Mouse (Mus musculus) kidney, adult 2 months (tissue): ENCODE results near the gene Thra. TPM values are rescaled to one million over a fixed set of nuclear protein-coding genes. Genes with fewer than 3 reads are reported as not detected.

Experiments used
- DNase-seq: peaks from one replicate; pipeline ENCODE4 v3.0.0; 2021
- H3K27ac ChIP-seq: fragments of 200-500 bp; 2 replicates; pipeline ENCODE4 v1.5.1; 2012; ENCODE audit warnings: low read depth, low read length, control low read depth, inconsistent platforms; ENCODE audit not compliant: insufficient read depth
- H3K27me3 ChIP-seq: fragments of 200-500 bp; replicated peaks from 2 replicates; pipeline ENCODE4 v1.6.1; 2012; ENCODE audit warnings: mild to moderate bottlenecking, moderate library complexity, low read length, inconsistent platforms; ENCODE audit not compliant: control insufficient read depth, insufficient read depth
- H3K36me3 ChIP-seq: fragments of 200-500 bp; 2 replicates; pipeline ENCODE4 v1.6.1; 2012; ENCODE audit warnings: mild to moderate bottlenecking, moderate library complexity, low read length, inconsistent platforms; ENCODE audit not compliant: control insufficient read depth, insufficient read depth
- H3K4me1 ChIP-seq: fragments of 200-500 bp; 2 replicates; pipeline ENCODE4 v1.6.1; 2011; ENCODE audit warnings: low read length; ENCODE audit not compliant: control insufficient read depth, insufficient read depth
- H3K4me3 ChIP-seq: fragments of 200-500 bp; 2 replicates; pipeline ENCODE4 v1.5.1; 2011; ENCODE audit warnings: mild to moderate bottlenecking, low read depth, low read length, control low read depth; ENCODE audit not compliant: insufficient read depth
- CTCF ChIP-seq: fragments of 200-500 bp; conservative IDR thresholded peaks from 2 replicates; pipeline ENCODE4 v1.5.1; 2011; ENCODE audit warnings: low read depth, mild to moderate bottlenecking, control low read depth, low read length, moderate library complexity, mixed read lengths; ENCODE audit not compliant: insufficient read depth, insufficient read length
- POLR2A ChIP-seq: fragments of 200-500 bp; IDR thresholded peaks from one replicate; pipeline ENCODE4 v1.6.1; 2011; ENCODE audit warnings: low read depth, low read length, control low read depth
- WGBS: fragments of 180-500 bp; shearing (Covaris S2); methylation state at CpG from one replicate; pipeline ENCODE4 v1.1.7; 2018; 5-methylcytosine and 5-hydroxymethylcytosine counted together
- polyA plus RNA-seq: library from polyadenylated mRNA; depleted of rRNA; stranded (reverse); fragments of >200 nt; gene quantifications from 2 replicates; pipeline ENCODE4 v1.2.3, GENCODE M21; 2012

Thra gene
- polyA plus RNA-seq, 1 experiment: 92.7 TPM

DNA sequence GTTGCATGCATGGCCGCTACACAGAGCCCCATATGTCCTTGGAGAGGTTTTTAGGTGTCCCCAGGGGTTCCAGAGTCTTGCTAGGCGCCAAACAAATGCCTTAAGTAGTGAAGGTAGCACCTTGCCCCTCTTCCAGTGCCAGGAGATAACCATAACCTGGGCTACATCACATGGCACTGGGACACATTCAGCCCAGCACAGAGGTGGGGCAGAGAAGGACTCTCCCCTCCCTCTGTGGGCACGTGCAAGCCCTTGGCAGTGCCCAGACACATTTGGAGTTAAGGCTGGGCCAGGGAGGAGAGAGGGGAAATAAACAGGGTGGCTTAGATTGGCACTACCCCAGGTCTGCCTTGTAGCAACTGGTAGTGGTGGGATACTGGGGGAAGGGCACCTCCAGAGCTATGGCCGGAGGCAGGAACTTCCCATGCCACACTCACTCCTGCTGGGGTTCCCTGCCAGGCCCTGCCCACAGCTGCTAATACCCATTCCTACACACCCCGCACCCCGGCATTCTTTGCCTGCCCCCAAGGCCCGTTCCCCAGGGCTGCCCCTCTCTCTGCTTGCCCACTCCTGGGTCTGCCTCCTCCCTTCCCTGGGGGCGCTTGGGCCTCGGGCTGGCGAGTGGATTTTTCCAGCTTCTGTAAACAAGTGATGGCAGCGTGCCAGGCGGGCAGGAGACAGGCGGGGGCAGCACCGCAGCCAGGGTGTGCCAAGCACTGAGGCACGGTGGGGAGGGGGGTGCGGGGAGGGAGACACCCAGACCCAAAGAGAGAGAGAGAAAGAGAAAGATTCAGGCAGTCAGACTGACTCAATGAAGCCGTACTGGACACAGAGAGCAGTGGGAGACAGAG is 10.1 kb downstream of the Thra start:
- H3K27ac ChIP-seq: peak overlapping the region; percentile 37
- H3K36me3 ChIP-seq: no peaks in the 10 kb centered on the region
- H3K4me3 ChIP-seq: peak overlapping the region; percentile 3; the same call in 1 of the 2 replicates
- H3K27me3 ChIP-seq: no peaks in the 10 kb centered on the region
- H3K4me1 ChIP-seq: peaks cover 85% of the 10 kb centered on the region
- peak; percentile 91 for DNase-seq
- no peak for TF ChIP-seq POLR2A
- no peak for TF ChIP-seq CTCF
- WGBS: 6% methylated on average over 16 of the region's 17 CpGs

DNA sequence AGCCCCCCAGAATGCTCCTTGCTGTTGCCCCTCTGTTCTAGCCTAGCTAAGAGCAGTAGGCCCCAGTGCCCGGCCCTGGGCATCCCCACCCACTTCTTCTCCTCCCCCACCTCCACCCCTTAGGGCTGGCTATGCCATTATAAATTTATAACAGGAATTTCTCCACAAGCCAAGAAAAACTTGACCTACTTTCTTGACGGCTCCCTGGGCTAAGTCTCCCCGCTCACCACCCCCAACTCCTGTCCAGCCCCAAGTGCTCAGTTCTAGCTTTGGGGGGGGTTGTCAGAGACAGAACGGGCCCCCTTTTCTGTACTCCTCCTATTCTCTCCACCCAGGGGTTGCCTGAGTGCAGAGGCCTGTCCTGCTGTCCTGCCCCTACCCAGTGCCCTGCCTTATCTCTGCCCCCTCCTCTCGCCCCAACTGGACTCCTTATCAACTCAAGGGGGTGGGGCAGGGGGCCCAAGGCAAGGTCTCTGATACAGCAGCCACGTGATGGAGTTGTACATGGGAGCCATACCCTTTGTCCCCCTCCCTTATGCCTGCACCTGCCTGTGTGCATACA is 10.9 kb downstream of the Thra start:
- peaks cover 78% of the 10 kb centered on the region for H3K4me1 ChIP-seq
- peak; percentile 88 for DNase-seq
- no peaks in the 10 kb centered on the region for H3K36me3 ChIP-seq
- peak overlapping the region; percentile 3; the same call in 1 of the 2 replicates for H3K4me3 ChIP-seq
- peak overlapping the region; percentile 37 for H3K27ac ChIP-seq
- 10% methylated on average over 6 of the region's 6 CpGs for WGBS
- no peaks in the 10 kb centered on the region for H3K27me3 ChIP-seq
- no peak for TF ChIP-seq CTCF
- no peak for TF ChIP-seq POLR2A

DNA sequence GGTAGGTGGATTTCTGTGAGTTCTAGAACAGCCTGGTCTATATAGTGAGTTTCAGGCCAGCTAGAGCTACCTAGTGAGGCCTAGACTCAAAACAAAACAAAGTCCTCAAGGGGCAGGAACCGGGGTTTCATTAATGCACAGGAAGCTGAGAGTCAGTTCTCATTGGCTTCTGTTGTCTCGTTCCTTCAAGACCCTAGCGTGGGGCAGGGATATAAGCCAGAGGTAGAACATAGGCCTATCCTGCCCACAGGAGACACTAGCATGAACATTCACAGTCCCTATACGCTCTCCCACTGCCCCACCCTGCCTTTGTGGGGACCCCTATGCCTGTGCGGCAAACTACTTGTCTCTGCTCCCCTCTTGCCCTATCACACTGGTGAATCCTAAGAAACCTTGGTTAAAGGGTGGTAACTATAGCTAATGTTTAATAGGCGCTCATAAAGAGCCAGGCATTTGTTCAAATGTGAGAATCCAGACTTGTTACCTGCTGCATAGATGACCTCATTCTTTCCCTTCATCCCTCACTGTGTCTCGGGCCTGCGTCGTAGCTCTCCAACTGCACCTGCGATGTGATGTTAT is 12.2 kb downstream of the Thra start:
- peak; percentile 72 for DNase-seq
- no peaks in the 10 kb centered on the region for H3K36me3 ChIP-seq
- H3K27me3 ChIP-seq: no peaks in the 10 kb centered on the region
- TF ChIP-seq CTCF (no peak), POLR2A (no peak)
- no peak overlapping the region for H3K4me3 ChIP-seq
- peak overlapping the region; percentile 60 for H3K27ac ChIP-seq
- 44% methylated on average over 10 of the region's 10 CpGs for WGBS
- H3K4me1 ChIP-seq: peaks cover 67% of the 10 kb centered on the region

DNA sequence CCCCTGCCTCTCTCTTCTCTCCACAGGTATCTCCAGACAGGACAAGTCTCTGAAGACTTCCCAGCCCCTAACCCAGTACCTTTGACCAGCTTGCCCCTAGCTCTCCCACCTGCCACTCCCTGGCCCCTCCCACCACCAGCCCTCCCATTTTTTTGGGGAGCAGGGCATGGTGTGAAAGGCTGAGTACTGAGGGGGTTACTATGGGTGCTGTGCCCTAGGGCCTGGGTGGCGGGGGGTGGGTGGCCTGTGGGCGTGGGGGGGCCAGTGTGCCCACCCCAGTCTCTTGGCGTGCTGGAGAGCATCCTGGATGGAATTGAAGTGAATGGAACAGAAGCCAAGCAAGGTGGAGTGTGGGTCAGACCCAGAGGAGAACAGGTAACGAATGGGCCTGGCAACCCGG is 12.8 kb downstream of the Thra start:
- no peak for DNase-seq
- H3K36me3 ChIP-seq: no peaks in the 10 kb centered on the region
- H3K4me1 ChIP-seq: peaks cover 61% of the 10 kb centered on the region
- WGBS: 87% methylated on average over 5 of the region's 5 CpGs
- H3K27me3 ChIP-seq: no peaks in the 10 kb centered on the region
- no peak overlapping the region for H3K4me3 ChIP-seq
- H3K27ac ChIP-seq: no peak overlapping the region
- no peak for TF ChIP-seq POLR2A
- TF ChIP-seq CTCF: no peak

DNA sequence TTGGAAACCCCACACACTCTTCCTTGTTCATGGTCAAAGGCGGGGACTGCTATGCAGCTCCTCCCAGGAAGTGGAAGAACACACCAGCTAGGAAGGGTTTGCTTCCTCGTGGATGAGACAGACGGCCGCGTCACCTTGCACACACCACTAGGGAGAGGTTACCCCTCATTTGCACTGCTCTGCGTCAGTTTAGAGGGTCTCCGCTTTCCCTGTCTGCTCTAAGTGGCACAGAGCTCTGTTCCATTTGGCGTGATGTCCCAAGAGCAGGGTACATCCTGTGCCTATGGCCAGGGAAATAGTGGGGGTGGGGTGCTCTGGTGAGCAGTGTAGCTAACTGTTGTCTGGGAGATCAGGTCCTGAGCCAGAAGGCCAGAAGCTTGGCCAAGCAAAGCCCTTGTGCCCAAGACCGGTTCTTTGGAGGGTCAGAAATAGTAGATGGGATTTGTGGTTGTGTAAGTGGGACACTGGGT is 13.7 kb downstream of the Thra start:
- peak; percentile 46 for DNase-seq
- Histone ChIP-seq H3K4me1 (peaks cover 53% of the 10 kb centered on the region), H3K27ac (peak overlapping the region; percentile 21; the same call in 1 of the 2 replicates), H3K4me3 (no peak overlapping the region), H3K27me3 (no peaks in the 10 kb centered on the region), H3K36me3 (no peaks in the 10 kb centered on the region)
- TF ChIP-seq POLR2A: no peak
- TF ChIP-seq CTCF: no peak
- WGBS: 38% methylated on average over 9 of the region's 9 CpGs

DNA sequence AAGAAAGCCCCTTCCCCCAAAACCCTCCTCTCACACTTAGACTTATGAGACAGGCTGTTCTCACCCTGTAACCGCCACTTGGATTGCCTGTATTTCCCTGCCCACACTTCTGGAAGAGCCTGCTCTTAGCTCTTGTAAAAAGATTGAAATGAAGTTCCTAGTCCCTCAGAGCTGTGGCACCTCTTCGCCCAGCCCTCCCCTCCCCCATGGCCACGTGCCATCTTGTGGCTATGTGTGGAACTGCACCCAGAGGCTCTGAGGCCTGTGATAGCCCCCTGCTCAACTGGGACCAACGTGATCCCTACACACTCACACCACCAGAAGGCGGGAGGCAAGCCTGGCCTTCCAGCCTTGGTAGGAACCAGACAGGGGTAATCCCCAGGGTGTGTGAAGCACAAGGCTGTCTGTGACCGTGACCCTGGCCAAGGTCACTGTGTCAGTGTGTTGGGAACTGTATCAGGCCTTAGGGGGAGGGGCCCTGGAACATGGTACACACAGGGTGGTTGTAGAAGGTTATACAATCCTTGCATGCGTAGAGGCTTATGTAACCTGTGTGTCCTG is 14.3 kb downstream of the Thra start:
- peak; percentile 88 for TF ChIP-seq CTCF
- no peak for TF ChIP-seq POLR2A
- DNase-seq: peak; percentile 75
- peak overlapping the region; percentile 76 for H3K27ac ChIP-seq
- no peaks in the 10 kb centered on the region for H3K36me3 ChIP-seq
- H3K27me3 ChIP-seq: no peaks in the 10 kb centered on the region
- H3K4me3 ChIP-seq: no peak overlapping the region
- 13% methylated on average over 7 of the region's 7 CpGs for WGBS
- H3K4me1 ChIP-seq: peaks cover 53% of the 10 kb centered on the region
